Mouse (Mus musculus) heart, postnatal 0 days (tissue): ENCODE results near the gene Cnih4.

ENCODE experiments used
- CTCF ChIP-seq: IDR thresholded peaks from 2 replicates; pipeline ENCODE4 v1.5.1; 2016; ENCODE audit warnings: antibody characterized with exemption, control low read depth, low read depth
- EP300 ChIP-seq: IDR thresholded peaks from 2 replicates; pipeline ENCODE4 v1.6.1; 2016; ENCODE audit warnings: antibody characterized with exemption, low read depth

- TF ChIP-seq CTCF: no peak
- no peak for TF ChIP-seq EP300
Measured at GRCm38 (mm10) chr1:181131915-181132314, 12.6 kb upstream of the Cnih4 start.
